Mouse (Mus musculus) E14TG2a.4 (cell line): ENCODE measurements around the gene Nebl.

ENCODE experiments used
- CTCF ChIP-seq: conservative IDR thresholded peaks from 2 replicates; pipeline ENCODE4 v1.5.1; 2014; ENCODE audit warnings: low read length
- NANOG ChIP-seq: IDR thresholded peaks from 2 replicates; pipeline ENCODE4 v1.6.1; 2014; ENCODE audit warnings: borderline replicate concordance, low read length, mixed read lengths

DNA sequence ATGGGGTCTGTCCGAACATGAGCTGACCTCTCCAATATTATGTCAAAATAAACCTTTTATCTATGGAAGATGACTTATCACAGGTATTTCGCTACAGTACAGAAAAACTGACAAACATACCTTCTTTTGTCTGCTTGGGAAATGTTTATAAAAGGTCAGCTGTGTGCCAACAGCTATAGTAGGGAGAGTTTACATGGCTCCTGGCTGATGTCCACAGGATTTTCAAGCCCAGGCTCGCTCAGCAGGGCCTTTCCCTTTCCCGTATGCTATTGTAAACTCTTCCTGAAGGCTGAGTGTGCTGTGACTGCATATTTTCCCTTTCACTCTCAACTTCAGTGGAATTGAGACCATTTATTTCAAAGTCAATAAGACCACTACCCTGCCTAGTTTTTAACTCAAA, 17.1 kb downstream of the Nebl start:
- TF ChIP-seq CTCF (no peak), NANOG (no peak)
